Mouse (Mus musculus): ENCODE measurements around the gene Tex19.1. TPM values are rescaled to one million over a fixed set of nuclear protein-coding genes. Genes with fewer than 3 reads are reported as not detected.

Tex19.1 gene
- total RNA-seq (2023): not detected

DNA sequence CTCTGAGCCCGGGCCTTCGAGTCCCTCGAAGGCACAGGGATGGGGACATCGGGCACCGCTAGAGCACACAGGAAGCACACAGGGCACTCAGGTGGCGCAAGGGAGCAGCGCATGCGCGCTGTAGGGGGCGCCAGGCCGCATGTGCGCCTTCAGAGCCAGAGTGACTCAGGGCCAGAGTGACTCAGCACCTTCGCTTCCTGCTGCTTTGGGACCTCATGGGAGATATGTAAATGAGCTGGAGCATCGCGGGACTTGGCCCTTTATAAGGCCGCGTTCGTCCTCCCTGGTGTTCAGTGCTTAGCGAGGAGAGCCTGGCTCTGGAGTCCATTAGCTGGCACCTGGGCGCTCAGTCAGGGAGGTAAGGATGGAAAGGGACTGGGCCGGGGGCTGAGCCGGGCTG lies at the start of gene Tex19.1:
Gene Tex19.1 (plus strand): TSS at position 279 of the 400 bp plus-strand sequence.

DNA sequence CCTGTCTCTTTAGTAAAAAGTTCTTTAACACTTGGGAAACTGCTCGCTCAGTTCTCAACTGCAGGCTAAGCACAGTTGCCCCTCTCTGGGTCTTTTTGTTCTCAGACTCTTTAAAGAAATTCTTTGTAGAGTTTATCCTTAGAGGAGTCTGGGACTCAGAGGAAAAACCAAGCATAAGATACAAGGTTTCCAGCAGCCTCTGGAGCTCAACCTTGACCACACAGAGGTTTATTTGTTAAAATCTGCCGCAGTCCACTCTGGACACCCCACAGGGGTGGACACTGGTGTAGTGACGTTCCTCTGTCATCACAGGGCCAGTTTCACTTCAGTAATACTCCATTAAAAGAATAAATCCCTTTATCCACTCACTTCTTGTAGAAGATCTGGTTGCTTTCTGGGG lies 27.4 kb upstream of the Tex19.1 start, which contains the start of gene Tex19.2:
Gene Tex19.2 (minus strand): TSS at position 101 of the 400 bp plus-strand sequence.

DNA sequence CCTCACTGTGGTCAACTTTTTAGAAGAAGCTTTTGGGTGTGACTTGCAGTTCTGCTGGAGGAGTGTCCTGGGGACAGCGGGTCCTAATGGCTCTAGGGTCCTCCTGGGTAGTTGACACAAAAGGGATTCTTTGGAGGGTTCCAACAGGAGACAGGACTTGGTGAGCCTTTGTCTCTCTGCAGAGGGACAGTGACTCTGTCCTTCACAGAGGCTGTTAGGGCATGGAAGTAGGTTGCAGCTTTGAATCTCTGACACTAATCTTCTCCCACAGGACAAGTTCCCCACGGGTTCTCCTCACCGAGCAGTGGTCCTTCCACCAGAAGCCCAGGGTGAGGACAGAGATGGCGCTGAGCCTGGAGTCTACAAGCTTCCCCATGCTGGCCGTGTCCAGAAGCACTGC lies 14.0 kb downstream of the Tex19.1 start, which contains the start of gene Uts2r:
Gene Uts2r (plus strand): TSS at position 301 of the 400 bp plus-strand sequence.

Other genes starting within 250 kb of the Tex19.1 start
- under 1 TPM; 0.39 to 0.84 TPM for gene Ccdc57, start 213.3 kb upstream of the Tex19.1 start, total RNA-seq (2023)
- gene Slc16a3, start 197.7 kb upstream of the Tex19.1 start, total RNA-seq (2023): 1 to 10 TPM; 1.9 to 7.6 TPM
- 100 to 1,000 TPM; 162 to 175 TPM for gene Csnk1d, start 154.8 kb upstream of the Tex19.1 start, total RNA-seq (2023)
- gene Cd7, start 106.7 kb upstream of the Tex19.1 start, total RNA-seq (2023): 100 to 1,000 TPM; 175 to 207 TPM
- gene Sectm1b, start 82.6 kb upstream of the Tex19.1 start, total RNA-seq (2023): not detected
- not detected for gene Sectm1a, start 64.9 kb upstream of the Tex19.1 start, total RNA-seq (2023)
- gene Tex19.2, start 27.5 kb upstream of the Tex19.1 start, total RNA-seq (2023): not detected
- not detected for gene Uts2r, start 14.1 kb downstream of the Tex19.1 start, total RNA-seq (2023)
- gene Hexdc, start 58.3 kb downstream of the Tex19.1 start, total RNA-seq (2023): 1 to 10 TPM; 7.4 to 8.7 TPM
- 1 to 10 TPM; 3.6 to 4.4 TPM for gene Ogfod3, start 58.6 kb downstream of the Tex19.1 start, total RNA-seq (2023)
- 10 to 100 TPM; 43.4 to 58.8 TPM for gene Cybc1, start 83.2 kb downstream of the Tex19.1 start, total RNA-seq (2023)
- gene Narf, start 91.1 kb downstream of the Tex19.1 start, total RNA-seq (2023): 10 to 100 TPM; 28.8 to 29.9 TPM
- 10 to 100 TPM; 43.3 to 48.7 TPM for gene Foxk2, start 113.8 kb downstream of the Tex19.1 start, total RNA-seq (2023)
- gene Wdr45b, start 208.3 kb downstream of the Tex19.1 start, total RNA-seq (2023): 10 to 100 TPM; 61.2 to 70.1 TPM
- gene Rab40b, start 242.1 kb downstream of the Tex19.1 start, total RNA-seq (2023): not detected

Measured in T-cell, adult 66 days (primary cell).